Mouse (Mus musculus) G1E (cell line): ENCODE measurements around the gene Aqp5. TPM values are rescaled to one million over a fixed set of nuclear protein-coding genes. Genes with fewer than 3 reads are reported as not detected.

Source experiments
- ATAC-seq: 2 replicates; pipeline ENCODE4 v1.8.0; 2016; ENCODE audit warnings: mild to moderate bottlenecking; ENCODE audit not compliant: insufficient number of reproducible peaks, poor library complexity, low FRiP score, severe bottlenecking; ENCODE audit errors: extremely low read depth
- DNase-seq: peaks from one replicate; pipeline ENCODE4 v3.0.0; 2012; ENCODE audit warnings: low spot score
- H3K27me3 ChIP-seq: 2 replicates; pipeline ENCODE4 v1.6.1; 2012; ENCODE audit warnings: mild to moderate bottlenecking, low read length, inconsistent platforms; ENCODE audit not compliant: insufficient read depth
- H3K36me3 ChIP-seq: replicated peaks from 2 replicates; pipeline ENCODE3; 2012; ENCODE audit warnings: mild to moderate bottlenecking, inconsistent platforms
- H3K4me1 ChIP-seq: 2 replicates; pipeline ENCODE4 v1.6.1; 2012; ENCODE audit warnings: low read depth, low read length, inconsistent platforms, mixed read lengths; ENCODE audit not compliant: insufficient read depth
- H3K4me3 ChIP-seq: 2 replicates; pipeline ENCODE4 v1.5.1; 2012; ENCODE audit warnings: low read depth, mild to moderate bottlenecking, inconsistent platforms, low read length, moderate library complexity, mixed read lengths
- H3K9me3 ChIP-seq: replicated peaks from 2 replicates; pipeline ENCODE4 v1.6.1; 2012; ENCODE audit warnings: inconsistent platforms
- CTCF ChIP-seq: IDR thresholded peaks from 2 replicates; pipeline ENCODE4 v1.5.1; 2012; ENCODE audit warnings: low read depth, low read length, inconsistent platforms, mixed read lengths
- GATA1 ChIP-seq: IDR thresholded peaks from 2 replicates; pipeline ENCODE4 v1.6.1; 2012; ENCODE audit warnings: borderline replicate concordance, low read length, inconsistent platforms, mixed read lengths
- GATA2 ChIP-seq: IDR thresholded peaks from 2 replicates; pipeline ENCODE4 v1.6.1; 2012; ENCODE audit warnings: low read depth, low read length, inconsistent platforms, borderline replicate concordance
- POLR2AphosphoS5 ChIP-seq: IDR thresholded peaks from 2 replicates; pipeline ENCODE4 v1.6.1; 2012; ENCODE audit warnings: low read depth, low read length, inconsistent platforms; ENCODE audit not compliant: insufficient replicate concordance
- TAL1 ChIP-seq: conservative IDR thresholded peaks from 2 replicates; pipeline ENCODE4 v1.6.1; 2012; ENCODE audit warnings: low read depth, low read length, inconsistent platforms, mixed read lengths
- polyA plus RNA-seq: library from polyadenylated mRNA; stranded (reverse); fragments of >175 nt; gene quantifications from 2 replicates; pipeline ENCODE4 v1.2.3, GENCODE M21; 2012
- total RNA-seq, 2 experiments: library from RNA; stranded (forward) in 1 of 2; stranded (reverse) in 1 of 2; fragments of 200-1000 nt in 1 of 2; fragments of >200 nt in 1 of 2; fragmentation: Nextera tagmentation in 1 of 2; gene quantifications; 2 replicates each; pipeline ENCODE4 v1.2.3; 2014 to 2017

Aqp5 gene
- total and polyA plus RNA-seq, 3 experiments, result 0.44 TPM; not detected in 2

DNA sequence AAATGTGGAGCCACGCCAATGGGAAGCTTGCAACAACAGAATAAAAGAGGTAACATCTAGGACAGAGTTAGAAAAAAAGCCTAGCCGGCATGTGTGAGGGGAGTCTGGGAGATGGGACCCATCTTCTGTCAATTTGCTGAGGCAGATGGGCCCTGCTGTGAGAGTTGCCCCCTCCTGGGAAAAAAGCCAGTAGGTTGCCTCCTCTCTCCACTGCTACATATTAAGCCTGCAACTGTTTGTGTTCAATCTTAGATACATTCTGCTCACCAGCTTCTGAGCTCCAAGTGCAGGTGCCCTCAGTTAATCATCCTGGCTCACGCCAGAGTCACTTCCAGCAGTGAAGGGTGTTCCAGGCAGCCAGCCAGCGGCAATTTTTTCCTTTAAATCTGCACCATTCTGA is 29.2 kb downstream of the Aqp5 start:
- DNase-seq, result no peak
- no peak overlapping the region for H3K4me3 ChIP-seq

GRCm38 (mm10) chr15:99622063-99622462 is 31.5 kb downstream of the Aqp5 start:
- no peaks in the 10 kb centered on the region for H3K9me3 ChIP-seq
- ATAC-seq (no peak), DNase-seq (no peak)
- no peaks in the 10 kb centered on the region for H3K4me1 ChIP-seq
- H3K4me3 ChIP-seq, result no peak overlapping the region
- no peaks in the 10 kb centered on the region for H3K27me3 ChIP-seq
- H3K36me3 ChIP-seq, result peaks cover 79% of the 10 kb centered on the region
- TF ChIP-seq CTCF (no peak), POLR2AphosphoS5 (no peak), TAL1 (no peak), GATA2 (no peak), GATA1 (no peak)

More for the DNA sequence above, 29.2 kb downstream of the Aqp5 start:
- H3K36me3 ChIP-seq, result peaks cover 56% of the 10 kb centered on the region
- H3K9me3 ChIP-seq, result no peaks in the 10 kb centered on the region
- TF ChIP-seq POLR2AphosphoS5, result no peak
- no peak for TF ChIP-seq GATA2
- TF ChIP-seq GATA1, result no peak
- TF ChIP-seq TAL1, result no peak
- TF ChIP-seq CTCF, result no peak
- H3K27me3 ChIP-seq, result peaks cover 8% of the 10 kb centered on the region; the same call in 1 of the 2 replicates
- H3K4me1 ChIP-seq, result no peaks in the 10 kb centered on the region
- no peak for ATAC-seq

DNA sequence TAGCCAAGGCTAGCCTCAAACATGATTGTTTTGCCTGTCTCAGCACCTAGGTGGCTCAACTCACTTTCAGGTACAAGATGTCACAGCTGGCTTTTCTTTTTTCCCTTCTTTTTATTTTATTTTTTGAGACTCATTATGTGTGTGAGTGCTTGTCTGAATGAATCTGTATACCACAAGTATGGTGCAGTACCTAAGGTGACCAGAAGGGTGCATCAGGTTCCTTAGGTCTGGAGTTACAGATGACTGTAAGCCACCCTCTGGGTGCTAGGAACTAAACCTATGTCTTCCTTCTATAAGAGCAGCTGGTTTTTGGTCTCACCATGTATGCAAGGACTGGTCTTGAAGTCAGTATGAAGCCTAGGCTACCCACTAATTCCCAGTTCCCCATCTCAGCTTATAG is 41.0 kb downstream of the Aqp5 start:
- Histone ChIP-seq H3K9me3 (peaks cover 3% of the 10 kb centered on the region; the same call in 1 of the 2 replicates), H3K4me1 (peaks cover 21% of the 10 kb centered on the region), H3K4me3 (no peak overlapping the region), H3K36me3 (peaks cover 91% of the 10 kb centered on the region), H3K27me3 (no peaks in the 10 kb centered on the region)
- no peak for DNase-seq
- no peak for ATAC-seq
- no peak for TF ChIP-seq GATA2
- no peak for TF ChIP-seq GATA1
- no peak for TF ChIP-seq TAL1
- no peak for TF ChIP-seq POLR2AphosphoS5
- TF ChIP-seq CTCF, result no peak

- peak; percentile 54; the same call in 1 of the 2 replicates for ATAC-seq
- peaks cover 92% of the 10 kb centered on the region for H3K36me3 ChIP-seq
- peaks cover 3% of the 10 kb centered on the region; the same call in 1 of the 2 replicates for H3K9me3 ChIP-seq
- H3K27me3 ChIP-seq, result no peaks in the 10 kb centered on the region
- TF ChIP-seq POLR2AphosphoS5 (no peak), GATA2 (no peak), TAL1 (no peak), CTCF (no peak), GATA1 (no peak)
- peak; percentile 32 for DNase-seq
- H3K4me3 ChIP-seq, result no peak overlapping the region
- H3K4me1 ChIP-seq, result peaks cover 28% of the 10 kb centered on the region
Observed at GRCm38 (mm10) chr15:99634702-99635101, 44.1 kb downstream of the Aqp5 start.

DNA sequence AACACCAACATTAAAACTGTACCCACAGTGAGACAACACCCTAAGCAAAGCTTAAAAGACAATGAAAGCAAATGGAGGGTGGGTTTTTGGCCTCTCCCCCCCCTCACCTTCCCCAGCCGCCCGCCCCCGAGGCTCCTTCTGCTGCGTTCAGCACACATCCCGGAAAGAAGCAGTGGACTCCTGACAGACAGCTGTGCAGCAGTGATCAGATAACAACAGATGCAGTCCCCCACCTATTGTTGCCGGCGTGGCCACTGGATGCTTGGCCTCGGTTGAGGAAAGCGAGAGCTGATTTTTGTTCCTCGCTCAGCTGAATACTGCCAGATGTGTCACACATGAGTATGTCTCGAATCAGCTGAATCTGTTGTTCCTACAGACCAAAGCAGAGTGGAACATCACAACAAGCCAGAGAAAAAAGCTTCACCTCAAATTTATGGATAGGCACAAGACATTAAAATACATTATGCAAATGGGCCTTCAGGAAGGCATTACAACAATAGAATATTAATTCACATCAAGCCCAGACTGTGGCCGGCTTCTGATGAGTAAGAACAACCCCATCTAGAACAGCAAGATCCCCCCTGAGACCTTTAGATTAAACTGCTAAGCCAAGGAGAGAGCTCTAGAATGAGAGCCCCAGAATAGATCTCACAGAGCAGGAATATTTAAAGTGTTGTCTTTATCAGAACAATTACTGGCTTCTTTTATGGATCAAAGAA is 47.0 kb downstream of the Aqp5 start:
- ATAC-seq (no peak), DNase-seq (no peak)
- no peaks in the 10 kb centered on the region for H3K27me3 ChIP-seq
- no peak overlapping the region for H3K4me3 ChIP-seq
- H3K4me1 ChIP-seq, result peaks cover 34% of the 10 kb centered on the region
- H3K36me3 ChIP-seq, result peaks cover 91% of the 10 kb centered on the region
- no peaks in the 10 kb centered on the region for H3K9me3 ChIP-seq
- no peak for TF ChIP-seq GATA2
- TF ChIP-seq GATA1, result no peak
- no peak for TF ChIP-seq TAL1
- TF ChIP-seq CTCF, result no peak
- no peak for TF ChIP-seq POLR2AphosphoS5

DNA sequence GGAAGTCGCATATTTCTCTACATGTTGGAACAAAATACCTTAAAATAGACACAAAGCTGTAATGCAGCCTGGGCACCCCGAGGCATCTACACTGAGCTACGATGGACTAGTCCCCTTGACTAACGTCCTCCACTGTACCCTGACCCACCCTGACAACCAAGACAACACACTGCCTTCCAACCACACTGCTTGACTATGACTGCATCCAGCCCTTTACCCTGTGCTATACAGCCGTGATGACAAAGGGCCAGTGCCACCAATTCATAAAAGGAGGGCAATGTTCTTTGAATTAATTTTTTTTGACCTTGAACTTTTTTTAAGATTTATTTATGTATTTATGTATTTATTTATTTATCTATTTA is 47.5 kb downstream of the Aqp5 start:
- no peak for TF ChIP-seq POLR2AphosphoS5
- no peak for TF ChIP-seq TAL1
- no peak for TF ChIP-seq CTCF
- no peak for TF ChIP-seq GATA2
- no peak for TF ChIP-seq GATA1
- H3K36me3 ChIP-seq, result peaks cover 90% of the 10 kb centered on the region

More for the DNA sequence above, 47.5 kb downstream of the Aqp5 start:
- peaks cover 37% of the 10 kb centered on the region for H3K4me1 ChIP-seq
- no peak overlapping the region for H3K4me3 ChIP-seq
- ATAC-seq, result no peak
- no peaks in the 10 kb centered on the region for H3K27me3 ChIP-seq
- DNase-seq, result no peak
- no peaks in the 10 kb centered on the region for H3K9me3 ChIP-seq
